Mouse (Mus musculus) embryonic facial prominence, embryonic 15.5 days (tissue): ENCODE data around the gene Gm21312. TPM values are rescaled to one million over a fixed set of nuclear protein-coding genes. Genes with fewer than 3 reads are reported as not detected.
"Not testable (repeated sequence)": the region's sequence is repeated elsewhere in the genome, so short reads cannot be mapped to it uniquely, and the experiment has no call there.

Experiments used
- ATAC-seq: fragments of 200-750 bp; cut with Nextera tagmentation; 2 replicates; pipeline ENCODE4 v1.8.0; 2017; ENCODE audit warnings: low read depth, moderate TSS enrichment; ENCODE audit not compliant: insufficient number of reproducible peaks, low FRiP score, low TSS enrichment
- H3K27ac ChIP-seq: fragments of 300-500 bp; sonication (generic); replicated peaks from 2 replicates; pipeline ENCODE4 v1.5.1; 2015; ENCODE audit warnings: mild to moderate bottlenecking, inconsistent platforms
- H3K27me3 ChIP-seq: fragments of 300-500 bp; sonication (generic); 2 replicates; pipeline ENCODE4 v1.6.1; 2015; ENCODE audit warnings: inconsistent platforms
- H3K36me3 ChIP-seq: fragments of 300-500 bp; sonication (generic); 2 replicates; pipeline ENCODE4 v1.6.1; 2015; ENCODE audit warnings: mild to moderate bottlenecking, inconsistent platforms
- H3K4me1 ChIP-seq: fragments of 300-500 bp; sonication (generic); 2 replicates; pipeline ENCODE4 v1.6.1; 2015; ENCODE audit warnings: inconsistent platforms
- H3K4me2 ChIP-seq: fragments of 300-500 bp; sonication (generic); replicated peaks from 2 replicates; pipeline ENCODE4 v1.6.1; 2015; ENCODE audit warnings: mild to moderate bottlenecking, inconsistent platforms
- H3K4me3 ChIP-seq: fragments of 300-500 bp; sonication (generic); replicated peaks from 2 replicates; pipeline ENCODE4 v1.5.1; 2015; ENCODE audit warnings: mild to moderate bottlenecking, inconsistent platforms
- H3K9ac ChIP-seq: fragments of 300-500 bp; sonication (generic); 2 replicates; pipeline ENCODE4 v1.6.1; 2015; ENCODE audit warnings: inconsistent platforms
- H3K9me3 ChIP-seq: fragments of 300-500 bp; sonication (generic); replicated peaks from 2 replicates; pipeline ENCODE4 v1.6.1; 2016; ENCODE audit warnings: inconsistent platforms
- WGBS: fragments of 180-500 bp; shearing (Covaris S2); methylation state at CpG from one replicate; pipeline ENCODE4 v1.1.7; 2015; 5-methylcytosine and 5-hydroxymethylcytosine counted together
- polyA plus RNA-seq: library from polyadenylated mRNA; unstranded; fragments of >200 nt; fragmentation: Nextera tagmentation; extraction: Ambion mirVana; gene quantifications from 2 replicates; pipeline ENCODE4 v1.2.1, GENCODE M21; 2015

Gene Gm21312
- polyA plus RNA-seq, result not detected in 2 replicates

DNA sequence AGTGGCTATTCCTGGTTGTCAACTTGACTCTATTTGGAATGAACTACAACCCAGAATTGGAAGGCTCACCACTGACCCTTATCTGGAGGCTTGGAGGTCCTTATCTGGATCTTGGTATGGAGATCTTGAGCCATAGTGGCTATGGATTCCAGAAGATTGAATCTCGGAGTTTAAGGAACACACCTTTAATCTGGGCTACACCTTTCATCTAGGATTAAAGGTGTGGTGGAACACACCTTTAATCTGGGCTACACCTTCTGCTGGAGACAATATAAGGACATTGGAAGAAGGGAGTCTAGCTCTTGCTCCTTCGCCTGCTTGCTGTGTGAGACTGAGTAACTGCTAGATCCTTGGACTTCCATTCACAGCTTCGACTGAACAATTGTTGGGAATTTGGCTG is at the start of gene Gm21312:
TSS of gene Gm21312 (plus strand) at position 301 of the 400 bp plus-strand sequence.
- not testable (repeated sequence) for H3K9ac ChIP-seq, H3K9me3 ChIP-seq, H3K4me3 ChIP-seq, H3K4me1 ChIP-seq, H3K27me3 ChIP-seq, H3K36me3 ChIP-seq, H3K4me2 ChIP-seq, H3K27ac ChIP-seq, ATAC-seq
- no CpG with 5 or more reads among the region's 3 CpGs for WGBS

DNA sequence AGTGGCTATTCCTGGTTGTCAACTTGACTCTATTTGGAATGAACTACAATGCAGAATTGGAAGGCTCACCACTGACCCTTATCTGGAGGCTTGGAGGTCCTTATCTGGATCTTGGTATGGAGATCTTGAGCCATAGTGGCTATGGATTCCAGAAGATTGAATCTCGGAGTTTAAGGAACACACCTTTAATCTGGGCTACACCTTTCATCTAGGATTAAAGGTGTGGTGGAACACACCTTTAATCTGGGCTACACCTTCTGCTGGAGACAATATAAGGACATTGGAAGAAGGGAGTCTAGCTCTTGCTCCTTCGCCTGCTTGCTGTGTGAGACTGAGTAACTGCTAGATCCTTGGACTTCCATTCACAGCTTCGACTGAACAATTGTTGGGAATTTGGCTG is 34.1 kb upstream of the Gm21312 start, which contains the start of gene Gm21293:
TSS of gene Gm21293 (plus strand) at position 301 of the 400 bp plus-strand sequence.
- H3K9me3 ChIP-seq, H3K4me2 ChIP-seq, H3K4me1 ChIP-seq, H3K27ac ChIP-seq, H3K4me3 ChIP-seq, H3K27me3 ChIP-seq, H3K9ac ChIP-seq, ATAC-seq, H3K36me3 ChIP-seq: not testable (repeated sequence)
- no CpG with 5 or more reads among the region's 3 CpGs for WGBS

DNA sequence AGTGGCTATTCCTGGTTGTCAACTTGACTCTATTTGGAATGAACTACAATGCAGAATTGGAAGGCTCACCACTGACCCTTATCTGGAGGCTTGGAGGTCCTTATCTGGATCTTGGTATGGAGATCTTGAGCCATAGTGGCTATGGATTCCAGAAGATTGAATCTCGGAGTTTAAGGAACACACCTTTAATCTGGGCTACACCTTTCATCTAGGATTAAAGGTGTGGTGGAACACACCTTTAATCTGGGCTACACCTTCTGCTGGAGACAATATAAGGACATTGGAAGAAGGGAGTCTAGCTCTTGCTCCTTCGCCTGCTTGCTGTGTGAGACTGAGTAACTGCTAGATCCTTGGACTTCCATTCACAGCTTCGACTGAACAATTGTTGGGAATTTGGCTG is 25.6 kb upstream of the Gm21312 start, which contains the start of gene Gm6763:
TSS of gene Gm6763 (plus strand) at position 301 of the 400 bp plus-strand sequence.
- not testable (repeated sequence) for H3K27me3 ChIP-seq, H3K36me3 ChIP-seq, H3K4me2 ChIP-seq, H3K27ac ChIP-seq, ATAC-seq, H3K9ac ChIP-seq, H3K4me1 ChIP-seq, H3K9me3 ChIP-seq, H3K4me3 ChIP-seq
- WGBS, result no CpG with 5 or more reads among the region's 3 CpGs

DNA sequence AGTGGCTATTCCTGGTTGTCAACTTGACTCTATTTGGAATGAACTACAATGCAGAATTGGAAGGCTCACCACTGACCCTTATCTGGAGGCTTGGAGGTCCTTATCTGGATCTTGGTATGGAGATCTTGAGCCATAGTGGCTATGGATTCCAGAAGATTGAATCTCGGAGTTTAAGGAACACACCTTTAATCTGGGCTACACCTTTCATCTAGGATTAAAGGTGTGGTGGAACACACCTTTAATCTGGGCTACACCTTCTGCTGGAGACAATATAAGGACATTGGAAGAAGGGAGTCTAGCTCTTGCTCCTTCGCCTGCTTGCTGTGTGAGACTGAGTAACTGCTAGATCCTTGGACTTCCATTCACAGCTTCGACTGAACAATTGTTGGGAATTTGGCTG is 17.1 kb upstream of the Gm21312 start, which contains the start of gene Gm8764:
TSS of gene Gm8764 (plus strand) at position 301 of the 400 bp plus-strand sequence.
- ATAC-seq, result not testable (repeated sequence)

DNA sequence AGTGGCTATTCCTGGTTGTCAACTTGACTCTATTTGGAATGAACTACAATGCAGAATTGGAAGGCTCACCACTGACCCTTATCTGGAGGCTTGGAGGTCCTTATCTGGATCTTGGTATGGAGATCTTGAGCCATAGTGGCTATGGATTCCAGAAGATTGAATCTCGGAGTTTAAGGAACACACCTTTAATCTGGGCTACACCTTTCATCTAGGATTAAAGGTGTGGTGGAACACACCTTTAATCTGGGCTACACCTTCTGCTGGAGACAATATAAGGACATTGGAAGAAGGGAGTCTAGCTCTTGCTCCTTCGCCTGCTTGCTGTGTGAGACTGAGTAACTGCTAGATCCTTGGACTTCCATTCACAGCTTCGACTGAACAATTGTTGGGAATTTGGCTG is 8.6 kb upstream of the Gm21312 start, which contains the start of gene Gm21304:
TSS of gene Gm21304 (plus strand) at position 301 of the 400 bp plus-strand sequence.
- whole genome bisulfite sequencing, result no CpG with 5 or more reads among the region's 3 CpGs
- not testable (repeated sequence) for H3K9ac ChIP-seq, H3K27me3 ChIP-seq, H3K9me3 ChIP-seq, H3K4me2 ChIP-seq, H3K27ac ChIP-seq, H3K36me3 ChIP-seq, ATAC-seq, H3K4me1 ChIP-seq, H3K4me3 ChIP-seq

More for the DNA sequence above, 17.1 kb upstream of the Gm21312 start, which contains the start of gene Gm8764:
- H3K36me3 ChIP-seq, H3K27me3 ChIP-seq, H3K4me1 ChIP-seq, H3K4me3 ChIP-seq, H3K9me3 ChIP-seq, H3K9ac ChIP-seq, H3K27ac ChIP-seq, H3K4me2 ChIP-seq: not testable (repeated sequence)
- no CpG with 5 or more reads among the region's 3 CpGs for WGBS

DNA sequence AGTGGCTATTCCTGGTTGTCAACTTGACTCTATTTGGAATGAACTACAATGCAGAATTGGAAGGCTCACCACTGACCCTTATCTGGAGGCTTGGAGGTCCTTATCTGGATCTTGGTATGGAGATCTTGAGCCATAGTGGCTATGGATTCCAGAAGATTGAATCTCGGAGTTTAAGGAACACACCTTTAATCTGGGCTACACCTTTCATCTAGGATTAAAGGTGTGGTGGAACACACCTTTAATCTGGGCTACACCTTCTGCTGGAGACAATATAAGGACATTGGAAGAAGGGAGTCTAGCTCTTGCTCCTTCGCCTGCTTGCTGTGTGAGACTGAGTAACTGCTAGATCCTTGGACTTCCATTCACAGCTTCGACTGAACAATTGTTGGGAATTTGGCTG is 8.4 kb downstream of the Gm21312 start, which contains the start of gene Gm20765:
TSS of gene Gm20765 (plus strand) at position 301 of the 400 bp plus-strand sequence.
- H3K9me3 ChIP-seq, H3K4me2 ChIP-seq, H3K27ac ChIP-seq, H3K9ac ChIP-seq, H3K27me3 ChIP-seq, H3K4me1 ChIP-seq, H3K4me3 ChIP-seq, ATAC-seq, H3K36me3 ChIP-seq: not testable (repeated sequence)
- WGBS, result no CpG with 5 or more reads among the region's 3 CpGs

DNA sequence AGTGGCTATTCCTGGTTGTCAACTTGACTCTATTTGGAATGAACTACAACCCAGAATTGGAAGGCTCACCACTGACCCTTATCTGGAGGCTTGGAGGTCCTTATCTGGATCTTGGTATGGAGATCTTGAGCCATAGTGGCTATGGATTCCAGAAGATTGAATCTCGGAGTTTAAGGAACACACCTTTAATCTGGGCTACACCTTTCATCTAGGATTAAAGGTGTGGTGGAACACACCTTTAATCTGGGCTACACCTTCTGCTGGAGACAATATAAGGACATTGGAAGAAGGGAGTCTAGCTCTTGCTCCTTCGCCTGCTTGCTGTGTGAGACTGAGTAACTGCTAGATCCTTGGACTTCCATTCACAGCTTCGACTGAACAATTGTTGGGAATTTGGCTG is 16.9 kb downstream of the Gm21312 start, which contains the start of gene Gm4340:
TSS of gene Gm4340 (plus strand) at position 301 of the 400 bp plus-strand sequence.
- not testable (repeated sequence) for H3K27ac ChIP-seq, H3K9me3 ChIP-seq, H3K9ac ChIP-seq, H3K4me1 ChIP-seq, H3K36me3 ChIP-seq, H3K27me3 ChIP-seq, H3K4me3 ChIP-seq, H3K4me2 ChIP-seq, ATAC-seq
- WGBS, result no CpG with 5 or more reads among the region's 3 CpGs

DNA sequence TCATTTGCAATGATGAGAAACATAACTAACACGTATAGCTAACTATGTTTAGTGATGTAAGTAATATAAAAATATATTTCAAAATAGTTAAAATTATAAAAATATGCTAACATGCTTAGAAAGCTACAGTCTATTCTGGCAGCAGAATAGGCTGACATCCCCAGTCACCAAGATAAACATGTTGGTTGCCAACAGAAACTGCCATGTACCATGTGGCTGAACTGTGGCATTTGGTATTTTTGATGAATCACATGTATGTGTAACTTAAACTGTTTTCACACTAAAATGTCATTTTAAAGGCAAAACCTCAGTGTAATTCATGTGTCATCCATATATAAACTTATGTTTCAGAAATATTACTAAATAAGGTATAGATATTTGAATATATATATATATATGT is 32.8 kb downstream of the Gm21312 start:
- no peak overlapping the region for H3K4me3 ChIP-seq
- WGBS, result 77% methylated on average over 1 of the region's 1 CpGs
- no peaks in the 10 kb centered on the region for H3K9me3 ChIP-seq
- no peak overlapping the region for H3K27ac ChIP-seq
- no peak for ATAC-seq
- H3K9ac ChIP-seq, result no peak overlapping the region
- no peaks in the 10 kb centered on the region for H3K36me3 ChIP-seq
- H3K4me1 ChIP-seq, result no peaks in the 10 kb centered on the region
- H3K27me3 ChIP-seq, result no peaks in the 10 kb centered on the region
- no peak overlapping the region for H3K4me2 ChIP-seq

DNA sequence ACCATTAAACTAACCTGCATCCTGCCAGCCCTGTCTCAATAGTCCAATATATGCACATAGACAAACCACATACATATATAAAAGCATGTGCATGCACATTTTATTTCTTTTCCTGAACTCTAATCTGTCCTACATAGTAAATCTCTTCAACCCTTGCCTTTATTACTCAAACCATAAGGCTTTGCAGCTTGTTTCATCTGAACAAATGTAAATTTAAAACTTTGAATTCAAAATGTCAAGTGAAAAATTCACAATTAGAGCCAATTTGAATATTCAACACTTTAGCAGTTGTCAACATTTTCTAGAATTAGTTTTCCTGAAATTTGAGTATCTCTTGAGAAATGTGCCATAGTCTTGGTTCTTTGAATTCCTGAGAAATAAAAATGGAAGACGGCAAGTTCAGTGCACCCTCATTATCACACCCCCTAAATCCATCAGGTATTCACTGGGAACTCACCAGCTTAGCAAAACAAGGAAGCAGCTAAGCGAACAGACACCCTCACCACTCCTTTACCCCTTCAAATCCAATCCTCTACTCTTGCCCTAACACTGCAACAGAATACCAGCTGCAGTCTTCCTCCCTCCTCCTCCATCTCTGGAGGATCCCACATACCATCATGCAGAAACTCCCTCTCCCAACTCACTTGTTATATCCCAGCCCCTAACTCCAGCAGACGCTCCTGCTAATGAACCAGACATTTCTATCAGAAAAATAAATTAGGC is 33.6 kb downstream of the Gm21312 start:
- Histone ChIP-seq H3K4me3 (no peak overlapping the region), H3K9me3 (no peaks in the 10 kb centered on the region), H3K4me1 (no peaks in the 10 kb centered on the region), H3K27ac (no peak overlapping the region), H3K4me2 (no peak overlapping the region), H3K9ac (no peak overlapping the region), H3K36me3 (no peaks in the 10 kb centered on the region), H3K27me3 (no peaks in the 10 kb centered on the region)
- 64% methylated on average over 3 of the region's 3 CpGs for WGBS
- ATAC-seq, result no peak

DNA sequence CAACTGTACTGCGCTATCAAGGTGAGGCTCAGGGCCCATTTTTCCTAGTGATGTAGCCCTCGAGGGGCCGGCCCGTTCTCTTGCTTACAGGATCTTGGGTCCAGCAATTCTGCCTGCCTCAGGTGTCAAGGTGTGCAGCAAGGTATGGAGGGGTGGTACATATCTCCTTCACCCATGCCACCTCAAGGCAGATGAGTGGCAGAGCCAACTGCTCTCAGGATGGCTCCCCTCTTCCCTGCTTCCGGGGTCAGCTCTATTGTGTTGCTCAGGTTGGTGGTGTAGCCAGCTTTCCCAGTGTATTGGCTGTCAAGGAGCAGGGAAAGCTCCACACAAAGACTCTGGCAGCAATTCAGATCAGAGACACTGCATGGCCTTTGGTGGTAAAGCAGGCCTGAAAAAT is 37.7 kb downstream of the Gm21312 start:
- WGBS, result 91% methylated on average over 5 of the region's 5 CpGs

DNA sequence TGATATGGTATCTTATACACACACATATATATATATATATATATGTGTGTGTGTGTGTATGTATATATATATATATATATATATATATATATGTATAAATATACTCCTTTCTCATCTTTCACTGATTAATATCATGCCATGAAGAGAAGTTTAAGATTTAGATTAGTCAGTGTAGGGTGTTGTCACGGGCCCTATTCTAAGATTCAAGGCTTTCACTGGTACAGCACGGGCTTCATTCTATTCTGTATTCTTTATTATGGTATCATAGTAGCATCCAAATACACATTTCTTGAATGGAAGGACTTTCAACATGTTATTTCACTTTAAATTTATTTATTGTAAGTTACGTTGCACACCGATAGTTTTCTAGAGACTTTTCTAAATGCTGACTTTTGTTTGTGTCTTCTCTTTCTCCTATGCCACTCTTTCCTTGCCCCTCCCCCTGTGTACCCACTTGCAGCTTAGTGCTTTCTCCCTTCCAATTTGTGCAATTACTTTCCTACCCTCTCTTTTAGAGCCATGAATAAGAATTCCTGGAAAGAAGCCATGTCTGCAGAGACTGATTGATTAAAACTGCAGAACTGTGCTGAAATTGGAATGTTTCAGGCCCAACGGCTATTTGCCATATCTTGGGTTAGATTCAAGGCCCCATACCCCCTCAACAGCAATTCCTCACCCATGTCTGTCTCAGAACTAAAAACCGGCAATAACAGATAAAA is 43.6 kb downstream of the Gm21312 start:
- no peak overlapping the region for H3K4me3 ChIP-seq
- H3K4me1 ChIP-seq, result no peaks in the 10 kb centered on the region
- no peak overlapping the region for H3K27ac ChIP-seq
- 75% methylated on average over 6 of the region's 6 CpGs for WGBS
- H3K4me2 ChIP-seq, result no peak overlapping the region
- no peaks in the 10 kb centered on the region for H3K9me3 ChIP-seq
- H3K36me3 ChIP-seq, result no peaks in the 10 kb centered on the region
- no peaks in the 10 kb centered on the region for H3K27me3 ChIP-seq
- ATAC-seq, result no peak
- no peak overlapping the region for H3K9ac ChIP-seq

More for the DNA sequence above, 37.7 kb downstream of the Gm21312 start:
- Histone ChIP-seq H3K4me2 (no peak overlapping the region), H3K27me3 (no peaks in the 10 kb centered on the region), H3K9me3 (no peaks in the 10 kb centered on the region), H3K4me3 (no peak overlapping the region), H3K36me3 (no peaks in the 10 kb centered on the region), H3K27ac (no peak overlapping the region), H3K9ac (no peak overlapping the region), H3K4me1 (no peaks in the 10 kb centered on the region)
- no peak for ATAC-seq
